Mouse (Mus musculus): ENCODE measurements around the gene Agl.

DNA sequence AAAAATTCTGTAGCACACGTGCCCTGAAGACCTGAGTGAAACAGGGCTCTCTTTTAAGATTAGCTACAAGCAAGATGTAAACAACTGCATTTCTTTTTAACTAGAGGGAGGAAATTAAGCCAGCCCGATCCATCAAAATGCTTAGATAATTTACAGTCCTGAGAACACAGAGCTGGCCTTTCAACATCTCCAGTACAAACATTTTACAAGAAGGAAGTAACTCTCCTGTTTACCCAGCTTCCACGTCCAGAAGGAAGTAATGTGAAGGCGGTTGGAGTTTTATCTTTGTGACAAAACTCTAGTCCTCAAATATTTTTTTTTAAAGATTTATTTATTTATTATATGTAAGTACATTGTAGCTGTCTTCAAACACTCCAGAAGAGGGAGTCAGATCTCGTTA, 67.9 kb downstream of the Agl start:
- TF ChIP-seq CTCF (IDR thresholded peaks at IDR 0.05; ENCODE audit: extremely low read depth, insufficient read depth, low read length) = no peak
- TF ChIP-seq POLR2A (IDR thresholded peaks at IDR 0.05; ENCODE audit: extremely low read depth, insufficient read depth, low read length) = no peak

All from cortical plate, adult 2 months (tissue).